Mouse (Mus musculus): Measurements from ENCODE around the gene Atf3. TPM values are rescaled to one million over a fixed set of nuclear protein-coding genes. Genes with fewer than 3 reads are reported as not detected.
A peak's percentile ranks its signal among the peaks of the same experiment; 100 is the strongest.

Atf3 gene
- polyA plus RNA-seq, 1 experiment from 2014 or later, result 0.73 TPM

DNA sequence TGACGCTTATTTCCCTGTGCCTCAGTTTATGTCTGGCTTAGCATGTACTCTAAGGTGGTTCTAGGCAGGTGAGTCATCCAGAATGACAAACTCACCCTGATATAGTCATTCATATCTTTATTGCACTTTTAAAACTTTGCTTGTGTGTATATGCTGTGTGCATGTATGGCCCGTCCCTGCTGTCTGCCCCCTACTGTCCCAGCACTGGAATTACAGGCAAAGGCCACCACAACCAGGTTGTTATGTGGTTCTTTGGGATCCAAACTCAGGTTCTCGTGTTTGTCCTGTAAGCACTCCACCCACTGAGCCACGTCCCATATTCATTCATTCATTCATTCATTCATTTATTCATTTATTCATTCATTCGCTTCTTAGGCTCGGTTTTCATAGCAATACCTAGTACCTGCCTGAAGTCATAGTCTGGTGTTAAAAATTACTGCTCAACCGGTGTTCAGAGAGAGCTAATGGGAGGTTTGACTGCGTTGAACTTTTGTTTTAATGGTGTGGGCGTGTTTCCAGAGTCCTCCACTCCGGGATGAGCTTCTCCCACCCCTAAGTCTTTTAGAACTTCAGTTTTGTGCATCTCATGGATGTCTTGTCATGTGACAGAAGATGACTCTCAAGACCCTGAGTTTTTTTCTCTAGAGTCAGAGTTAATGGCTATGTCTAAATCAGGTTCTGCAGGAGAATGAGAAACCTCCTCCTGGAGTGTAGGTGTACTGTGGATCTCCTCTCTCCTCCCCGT is 15.5 kb downstream of the Atf3 start:
- Histone ChIP-seq H3K9me3 (no peaks in the 10 kb centered on the region), H3K27me3 (0 out of 2 replicates have a peak, but pooled peaks cover 4% of the 10 kb centered on the region), H3K27ac (replicated peaks) (no peak overlapping the region), H3K4me1 (replicated peaks) (no peaks in the 10 kb centered on the region), H3K4me3 (no peak overlapping the region), H3K4me2 (no peak overlapping the region), H3K36me3 (no peaks in the 10 kb centered on the region), H3K9ac (no peak overlapping the region)
- 89% methylated on average over 11 of the region's 11 CpGs for WGBS
- ATAC-seq (ENCODE audit: low FRiP score, low read depth), result no peak

- no peak for ATAC-seq (ENCODE audit: low FRiP score, low read depth)
- no peaks in the 10 kb centered on the region for H3K36me3 ChIP-seq
- H3K9me3 ChIP-seq, result no peaks in the 10 kb centered on the region
- H3K27ac ChIP-seq (replicated peaks), result no peak overlapping the region
- H3K4me1 ChIP-seq (replicated peaks), result no peaks in the 10 kb centered on the region
- no peaks in the 10 kb centered on the region for H3K27me3 ChIP-seq
- H3K9ac ChIP-seq, result no peak overlapping the region
- no peak overlapping the region for H3K4me3 ChIP-seq
- WGBS, result 90% methylated on average over 9 of the region's 9 CpGs
- H3K4me2 ChIP-seq, result no peak overlapping the region
Observed at GRCm38 (mm10) chr1:191200816-191201602, 16.8 kb downstream of the Atf3 start.

DNA sequence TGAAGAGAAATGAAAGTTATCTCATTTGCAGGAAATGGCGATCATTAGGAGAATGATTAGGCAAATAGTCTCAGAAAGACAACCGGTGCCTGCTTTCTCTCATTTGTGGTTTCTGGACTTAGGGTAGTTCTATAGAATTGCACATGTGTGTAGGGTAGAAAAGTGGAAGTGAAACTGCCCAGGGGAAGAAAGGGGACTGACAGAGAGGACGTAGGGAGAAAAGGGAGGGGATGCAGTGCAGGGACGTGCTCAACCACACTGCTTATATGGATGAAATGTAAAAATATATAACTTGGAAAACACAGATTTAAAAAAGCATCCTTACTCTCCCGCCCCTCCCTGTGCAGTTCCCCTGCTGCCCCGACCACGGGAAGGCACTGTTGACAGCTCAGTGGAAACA is 19.9 kb downstream of the Atf3 start:
- Histone ChIP-seq H3K9me3 (no peaks in the 10 kb centered on the region), H3K4me1 (replicated peaks) (no peaks in the 10 kb centered on the region), H3K4me2 (no peak overlapping the region), H3K4me3 (no peak overlapping the region), H3K27ac (replicated peaks) (no peak overlapping the region), H3K9ac (no peak overlapping the region), H3K36me3 (no peaks in the 10 kb centered on the region), H3K27me3 (no peaks in the 10 kb centered on the region)
- ATAC-seq (ENCODE audit: low FRiP score, low read depth), result no peak
- WGBS, result 77% methylated on average over 7 of the region's 7 CpGs

GRCm38 (mm10) chr1:191196016-191196415 is 21.8 kb downstream of the Atf3 start:
- Histone ChIP-seq H3K4me1 (replicated peaks) (no peaks in the 10 kb centered on the region), H3K9ac (no peak overlapping the region), H3K27ac (replicated peaks) (no peak overlapping the region), H3K4me2 (no peak overlapping the region), H3K27me3 (no peaks in the 10 kb centered on the region), H3K4me3 (no peak overlapping the region), H3K36me3 (no peaks in the 10 kb centered on the region), H3K9me3 (no peaks in the 10 kb centered on the region)
- ATAC-seq (ENCODE audit: low FRiP score, low read depth), result no peak
- WGBS, result 89% methylated on average over 6 of the region's 6 CpGs

- H3K27ac ChIP-seq (replicated peaks), result no peak overlapping the region
- no peaks in the 10 kb centered on the region for H3K27me3 ChIP-seq
- H3K4me3 ChIP-seq, result no peak overlapping the region
- H3K4me2 ChIP-seq, result no peak overlapping the region
- H3K9ac ChIP-seq, result no peak overlapping the region
- no peaks in the 10 kb centered on the region for H3K9me3 ChIP-seq
- H3K36me3 ChIP-seq, result no peaks in the 10 kb centered on the region
- 54% methylated on average over 14 of the region's 14 CpGs for WGBS
- ATAC-seq (ENCODE audit: low FRiP score, low read depth), result no peak
- no peaks in the 10 kb centered on the region for H3K4me1 ChIP-seq (replicated peaks)
Observed at GRCm38 (mm10) chr1:191193657-191194424, 24.0 kb downstream of the Atf3 start.

GRCm38 (mm10) chr1:191192751-191193150 is 25.1 kb downstream of the Atf3 start:
- 88% methylated on average over 6 of the region's 6 CpGs for WGBS
- H3K27me3 ChIP-seq, result peaks cover 9% of the 10 kb centered on the region
- H3K4me1 ChIP-seq (replicated peaks), result no peaks in the 10 kb centered on the region
- no peaks in the 10 kb centered on the region for H3K36me3 ChIP-seq
- ATAC-seq (ENCODE audit: low FRiP score, low read depth), result no peak
- no peak overlapping the region for H3K4me2 ChIP-seq
- H3K4me3 ChIP-seq, result no peak overlapping the region
- no peak overlapping the region for H3K27ac ChIP-seq (replicated peaks)
- H3K9me3 ChIP-seq, result no peaks in the 10 kb centered on the region
- no peak overlapping the region for H3K9ac ChIP-seq

DNA sequence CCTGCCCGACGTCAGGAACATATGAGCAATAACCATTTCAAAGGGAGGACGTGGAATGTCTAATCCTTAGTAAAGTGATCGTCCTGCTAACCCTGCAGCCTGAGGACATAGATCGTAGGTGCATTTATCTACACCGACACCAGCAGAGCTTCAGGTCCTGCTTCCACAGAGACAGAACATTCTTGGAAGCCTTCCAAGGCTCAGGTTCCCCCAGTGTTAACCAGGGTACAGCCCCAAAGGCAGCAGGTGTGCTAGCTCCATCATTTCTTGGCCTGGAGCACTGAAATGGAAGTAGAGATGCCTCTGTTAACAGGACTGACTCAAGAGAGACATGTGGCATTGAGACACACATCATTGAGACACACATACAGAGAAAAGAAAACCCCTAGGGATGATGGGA is 25.6 kb downstream of the Atf3 start:
- H3K4me3 ChIP-seq, result no peak overlapping the region
- ATAC-seq (ENCODE audit: low FRiP score, low read depth), result no peak
- no peaks in the 10 kb centered on the region for H3K4me1 ChIP-seq (replicated peaks)
- no peak overlapping the region for H3K9ac ChIP-seq
- no peaks in the 10 kb centered on the region for H3K9me3 ChIP-seq
- no peak overlapping the region for H3K27ac ChIP-seq (replicated peaks)
- no peaks in the 10 kb centered on the region for H3K36me3 ChIP-seq
- 66% methylated on average over 6 of the region's 6 CpGs for WGBS
- peaks cover 15% of the 10 kb centered on the region for H3K27me3 ChIP-seq
- no peak overlapping the region for H3K4me2 ChIP-seq

DNA sequence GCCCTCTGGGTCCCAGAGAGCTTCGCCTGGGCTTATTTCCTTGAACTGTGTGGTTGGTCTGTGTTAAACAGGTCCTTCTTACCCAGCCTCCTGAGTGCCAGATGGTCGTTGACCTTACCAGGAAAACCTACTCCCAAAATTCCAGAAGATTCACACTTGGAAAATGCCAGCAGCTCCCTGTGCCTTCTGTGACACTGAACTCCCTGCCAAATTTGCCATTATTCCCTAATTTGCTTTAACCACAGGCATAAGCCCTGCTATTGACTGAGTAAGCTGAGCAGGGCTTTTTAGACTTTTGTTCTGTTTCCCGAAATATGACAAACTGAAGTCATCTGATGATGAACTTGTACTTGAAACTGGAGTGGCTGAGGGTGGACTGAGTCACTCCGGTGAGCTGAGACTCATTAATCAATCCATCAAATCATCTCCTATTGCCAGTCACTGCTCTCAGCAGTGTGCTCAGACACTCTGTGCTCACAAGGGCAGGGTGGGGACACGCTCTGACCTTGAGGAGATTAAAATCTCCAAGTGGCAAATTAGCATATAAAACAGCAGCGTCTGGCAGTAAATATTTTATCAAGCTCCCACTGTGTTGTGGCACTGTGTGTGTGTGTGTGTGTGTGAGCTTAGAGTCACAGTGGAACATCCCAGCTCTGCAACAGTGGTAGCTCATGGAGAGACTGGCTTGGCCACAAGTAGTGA is 28.0 kb downstream of the Atf3 start:
- H3K4me3 ChIP-seq, result no peak overlapping the region
- H3K4me2 ChIP-seq, result no peak overlapping the region
- peaks cover 18% of the 10 kb centered on the region for H3K4me1 ChIP-seq (replicated peaks)
- WGBS, result 47% methylated on average over 6 of the region's 6 CpGs
- H3K36me3 ChIP-seq, result no peaks in the 10 kb centered on the region
- ATAC-seq (ENCODE audit: low FRiP score, low read depth), result 0 out of 2 replicates have a peak, but pooled peaks have one; percentile 6
- H3K27ac ChIP-seq (replicated peaks), result no peak overlapping the region
- H3K27me3 ChIP-seq, result peaks cover 36% of the 10 kb centered on the region
- H3K9me3 ChIP-seq, result no peaks in the 10 kb centered on the region
- no peak overlapping the region for H3K9ac ChIP-seq

DNA sequence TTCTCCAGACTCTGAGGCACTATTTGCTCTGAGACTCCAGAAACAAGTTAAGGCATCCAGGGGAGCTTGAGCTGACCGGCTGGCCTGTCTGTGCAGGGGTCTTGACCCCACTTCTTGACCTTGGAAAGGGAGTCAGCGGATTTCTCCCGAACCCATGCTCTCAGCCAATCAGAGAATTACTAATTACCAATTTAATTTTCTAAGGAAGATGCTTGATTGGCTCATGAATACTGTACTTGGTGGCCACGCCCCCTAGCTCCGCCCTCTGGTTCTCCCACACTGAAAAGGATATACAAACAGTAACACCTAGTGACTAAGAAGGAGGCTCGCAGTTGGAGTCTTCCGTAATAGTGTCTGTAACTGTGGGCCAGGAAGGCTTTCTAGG is 31.5 kb downstream of the Atf3 start:
- H3K27ac ChIP-seq (replicated peaks), result no peak overlapping the region
- no peaks in the 10 kb centered on the region for H3K9me3 ChIP-seq
- peak overlapping the region; percentile 93; the same call in 1 of the 2 replicates for H3K4me2 ChIP-seq
- ATAC-seq (ENCODE audit: low FRiP score, low read depth), result no peak
- WGBS, result 6% methylated on average over 7 of the region's 7 CpGs
- H3K4me1 ChIP-seq (replicated peaks), result peaks cover 42% of the 10 kb centered on the region
- H3K4me3 ChIP-seq, result no peak overlapping the region
- H3K27me3 ChIP-seq, result peaks cover 64% of the 10 kb centered on the region
- no peak overlapping the region for H3K9ac ChIP-seq
- no peaks in the 10 kb centered on the region for H3K36me3 ChIP-seq

DNA sequence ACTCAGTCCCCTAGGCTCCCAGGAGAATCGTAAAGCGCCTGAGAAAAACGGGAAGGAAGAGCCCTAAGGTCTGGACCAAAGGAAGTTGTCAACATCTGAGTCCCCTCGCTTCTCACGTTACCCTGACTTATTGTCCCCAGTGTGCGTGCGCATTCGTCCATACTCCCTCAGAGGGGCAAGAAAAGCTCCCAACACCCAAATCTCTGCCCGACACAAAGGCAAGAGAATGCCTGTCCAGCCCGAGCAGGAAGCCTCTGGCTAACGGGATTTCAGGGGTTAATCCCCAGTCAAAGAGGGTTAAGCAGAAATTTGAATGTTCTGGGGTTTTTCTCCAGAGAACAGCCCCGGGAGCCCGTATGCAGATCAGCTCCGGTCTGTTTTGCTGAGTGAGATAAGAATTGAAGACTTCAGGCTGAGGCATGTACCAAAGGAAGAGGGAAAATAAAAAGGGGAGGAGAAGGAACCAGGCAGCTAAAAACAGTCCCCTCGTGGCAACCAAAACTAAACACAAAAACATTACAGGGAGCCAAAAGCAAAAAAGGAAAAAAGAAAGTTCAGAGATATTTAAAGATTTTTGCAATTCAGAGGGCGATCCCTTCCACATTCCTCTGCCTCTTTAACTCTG is 32.0 kb downstream of the Atf3 start:
- no peak for ATAC-seq (ENCODE audit: low FRiP score, low read depth)
- Histone ChIP-seq H3K9me3 (no peaks in the 10 kb centered on the region), H3K4me1 (replicated peaks) (peaks cover 42% of the 10 kb centered on the region), H3K9ac (no peak overlapping the region), H3K4me3 (0 out of 2 replicates have a peak overlapping the region, but pooled peaks have one; percentile 6), H3K27ac (replicated peaks) (no peak overlapping the region), H3K36me3 (no peaks in the 10 kb centered on the region), H3K4me2 (peak overlapping the region; percentile 93), H3K27me3 (peaks cover 69% of the 10 kb centered on the region)
- under 1% methylated on average over 16 of the region's 16 CpGs for WGBS

GRCm38 (mm10) chr1:191184841-191185251 is 33.0 kb downstream of the Atf3 start:
- Histone ChIP-seq H3K27me3 (peaks cover 78% of the 10 kb centered on the region), H3K4me3 (peak overlapping the region; percentile 51), H3K36me3 (no peaks in the 10 kb centered on the region), H3K9me3 (no peaks in the 10 kb centered on the region), H3K4me1 (replicated peaks) (peaks cover 42% of the 10 kb centered on the region), H3K4me2 (peak overlapping the region; percentile 93), H3K9ac (no peak overlapping the region), H3K27ac (replicated peaks) (no peak overlapping the region)
- under 1% methylated on average over 22 of the region's 22 CpGs for WGBS
- no peak for ATAC-seq (ENCODE audit: low FRiP score, low read depth)
